Mouse (Mus musculus) inflammation-experienced regulatory T-cells, adult 16 weeks (primary cell): Measurements from ENCODE around the gene Eif1. TPM values are rescaled to one million over a fixed set of nuclear protein-coding genes. Genes with fewer than 3 reads are reported as not detected.

ENCODE experiments used
- polyA plus RNA-seq: library from polyadenylated mRNA; unstranded; fragments of 100-300 nt; shearing (Covaris generic); gene quantifications from one replicate; pipeline ENCODE4 v1.2.1, GENCODE M21; 2017

Gene Eif1
- polyA plus RNA-seq: 2,843 TPM

DNA sequence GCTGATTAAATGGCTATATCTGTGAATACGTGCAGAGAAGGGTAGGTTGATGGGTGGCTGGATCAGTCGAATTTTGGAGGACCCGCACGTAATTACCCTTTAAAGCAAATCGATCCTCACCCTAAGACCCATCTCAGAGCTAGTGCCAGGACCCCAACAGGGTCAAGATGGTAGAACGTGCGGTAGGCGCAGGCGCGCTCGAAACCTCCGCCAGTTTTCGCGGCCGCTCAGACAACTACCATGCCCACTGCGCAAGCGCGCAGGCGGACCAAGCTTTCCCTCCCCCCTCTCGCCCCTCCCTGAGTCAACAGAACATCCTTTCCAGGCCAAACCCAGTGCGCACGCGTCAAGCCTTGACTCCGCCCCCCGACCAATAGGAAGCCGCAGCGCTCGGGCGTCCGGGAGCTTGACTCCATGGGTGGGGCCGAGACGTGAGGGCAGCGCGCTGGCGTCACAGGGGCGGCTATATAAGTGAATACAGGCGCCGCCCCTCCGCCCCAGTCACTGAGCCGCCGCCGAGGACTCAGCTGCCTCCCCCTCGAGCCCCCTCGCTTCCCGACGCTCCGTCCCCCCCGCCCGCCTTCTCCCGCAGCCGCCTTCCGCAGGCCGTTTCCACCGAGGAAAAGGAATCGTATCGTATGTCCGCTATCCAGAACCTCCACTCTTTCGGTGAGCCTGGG is at the start of gene Eif1:
Gene Eif1, plus strand, starts transcription at position 394 of the 680 bp plus-strand sequence.

DNA sequence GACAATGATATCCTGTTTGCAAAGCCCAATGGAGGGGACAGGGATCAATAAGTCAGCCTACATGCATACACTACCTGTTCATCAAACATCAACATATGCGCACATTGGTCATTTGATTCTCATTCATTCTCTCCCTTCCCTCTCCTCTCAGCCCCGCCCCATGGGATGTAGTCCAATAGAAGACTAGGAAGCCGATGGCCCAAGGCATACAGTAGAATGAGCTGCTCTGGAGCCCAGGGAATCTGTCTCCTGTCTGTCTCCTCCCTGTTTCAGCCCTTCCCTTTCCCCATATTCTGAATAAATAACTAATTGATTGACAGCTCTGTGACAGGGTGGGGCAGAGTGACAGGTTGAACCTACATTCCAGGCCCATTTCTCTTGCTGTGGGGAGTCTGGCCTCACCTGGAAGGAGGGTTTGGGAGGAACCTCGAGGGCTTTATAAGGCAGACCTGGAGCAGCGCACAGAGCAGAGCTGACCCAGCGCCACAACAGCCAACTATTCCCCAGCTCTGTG is 14.3 kb downstream of the Eif1 start, which contains the start of gene Gast:
Gene Gast, plus strand, starts transcription at position 464 of the 514 bp plus-strand sequence.

DNA sequence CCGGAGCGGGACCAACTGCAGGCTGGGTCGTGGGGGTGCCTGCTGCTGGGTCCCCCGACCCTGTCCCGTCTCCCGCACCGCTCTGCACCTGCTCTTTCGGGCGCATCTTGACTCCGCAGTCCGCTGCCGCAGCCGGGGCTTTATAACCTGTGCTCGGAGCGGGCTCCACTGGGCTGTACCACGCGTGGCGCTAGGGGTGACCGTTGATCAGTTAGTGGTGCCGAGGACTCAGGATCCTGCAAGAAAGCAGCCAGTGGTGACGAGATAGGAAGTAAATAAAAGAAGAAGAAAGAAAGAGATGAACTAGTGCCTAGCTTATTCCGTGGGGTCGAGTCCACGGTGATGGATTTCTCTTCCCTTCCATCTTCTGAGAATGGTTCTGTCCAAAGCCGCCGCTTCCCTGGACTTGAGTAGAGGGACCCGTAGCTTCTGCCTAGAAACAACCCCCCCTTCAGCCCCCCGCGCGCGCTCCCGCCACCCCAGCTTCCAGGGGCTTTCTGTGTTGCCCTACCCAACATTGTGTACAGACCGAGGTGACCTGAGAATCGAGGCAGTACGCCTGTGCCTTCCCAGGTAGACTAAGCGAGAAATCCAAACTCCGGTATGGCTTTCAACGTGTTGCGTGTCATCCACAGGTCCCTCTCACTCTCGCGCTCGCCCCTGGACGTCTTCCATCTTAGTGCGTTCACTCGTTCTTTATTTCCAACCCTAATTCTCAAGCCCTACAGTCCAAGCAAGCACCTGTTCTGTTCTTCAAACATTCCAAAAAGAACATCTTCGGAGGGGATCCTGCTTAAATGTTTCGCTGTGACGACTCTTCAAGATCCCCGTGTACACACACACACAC is 36.5 kb downstream of the Eif1 start, which contains the start of gene Hap1:
Gene Hap1, minus strand, starts transcription at position 157 of the 847 bp plus-strand sequence.

Other genes with a start within 250 kb of the Eif1 start
- gene Krt32, start 231.7 kb upstream of the Eif1 start, polyA plus RNA-seq: not detected
- gene Krt35, start 223.6 kb upstream of the Eif1 start, polyA plus RNA-seq: not detected
- not detected for gene Krt36, start 214.3 kb upstream of the Eif1 start, polyA plus RNA-seq
- gene Krt13, start 198.3 kb upstream of the Eif1 start, polyA plus RNA-seq: not detected
- gene Krt15, start 184.0 kb upstream of the Eif1 start, polyA plus RNA-seq: not detected
- gene Krt19, start 171.2 kb upstream of the Eif1 start, polyA plus RNA-seq: not detected
- gene Krt9, start 126.6 kb upstream of the Eif1 start, polyA plus RNA-seq: not detected
- not detected for gene Krt14, start 112.3 kb upstream of the Eif1 start, polyA plus RNA-seq
- not detected for gene Krt16, start 71.0 kb upstream of the Eif1 start, polyA plus RNA-seq
- gene Krt17, start 58.9 kb upstream of the Eif1 start, polyA plus RNA-seq: 3.5 TPM
- gene Krt42, start 50.0 kb upstream of the Eif1 start, polyA plus RNA-seq: not detected
- not detected for gene Gast, start 14.5 kb downstream of the Eif1 start, polyA plus RNA-seq
- 5.4 TPM for gene Hap1, start 36.2 kb downstream of the Eif1 start, polyA plus RNA-seq
- 2.9 TPM for gene Jup, start 77.9 kb downstream of the Eif1 start, polyA plus RNA-seq
- not detected for gene P3h4, start 95.0 kb downstream of the Eif1 start, polyA plus RNA-seq
- gene Fkbp10, start 95.8 kb downstream of the Eif1 start, polyA plus RNA-seq: not detected
- 165 TPM for gene Nt5c3b, start 121.9 kb downstream of the Eif1 start, polyA plus RNA-seq
- gene Klhl10, start 122.0 kb downstream of the Eif1 start, polyA plus RNA-seq: 0.99 TPM
- 4.2 TPM for gene Klhl11, start 152.9 kb downstream of the Eif1 start, polyA plus RNA-seq
- 225 TPM for gene Acly, start 208.1 kb downstream of the Eif1 start, polyA plus RNA-seq
- 0.11 TPM for gene Ttc25, start 225.7 kb downstream of the Eif1 start, polyA plus RNA-seq